Mouse (Mus musculus): Measurements from ENCODE around the gene Cog6. TPM values are rescaled to one million over a fixed set of nuclear protein-coding genes. Genes with fewer than 3 reads are reported as not detected.

Cog6 gene
- total and polyA plus RNA-seq, 3 experiments = 15.6 to 25.8 (median 18.4) TPM

DNA sequence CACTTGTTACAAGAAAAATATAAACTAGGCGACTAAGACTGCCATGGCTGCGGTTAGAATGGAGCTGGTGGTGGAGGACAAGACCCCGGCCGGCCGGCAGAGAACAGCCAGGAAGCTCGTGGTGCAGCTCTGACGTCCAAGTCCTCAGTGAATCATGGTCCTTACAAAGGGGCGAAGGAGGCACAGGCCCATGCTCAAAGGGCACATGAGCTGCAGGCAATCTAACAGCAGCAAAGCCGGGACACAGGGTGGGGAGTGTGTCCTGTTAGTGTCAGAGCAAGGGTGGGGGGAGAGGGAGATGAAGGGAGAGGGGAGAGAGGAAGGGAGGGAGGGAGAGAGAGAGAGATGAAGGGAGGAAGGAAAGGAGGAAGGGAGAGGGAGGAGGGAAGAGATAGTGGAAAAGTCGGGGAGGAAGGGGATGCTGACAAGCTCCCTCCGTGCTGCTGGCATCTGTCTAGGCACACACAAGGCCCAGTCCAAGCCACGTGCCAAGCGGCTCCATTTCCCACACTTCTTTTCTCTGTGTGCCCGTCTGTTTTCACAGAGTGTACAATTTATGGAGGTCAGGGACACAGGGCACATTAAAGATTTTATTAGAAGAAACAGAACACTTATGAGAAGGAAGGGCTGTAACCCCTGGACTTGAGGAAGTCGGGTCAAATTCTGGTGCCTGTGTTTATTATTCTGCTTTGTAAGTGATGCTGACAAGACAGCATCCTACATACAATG, 17.9 kb downstream of the Cog6 start:
- dilution Hi-C loops (cut with MboI; ENCODE audit: extremely low pct_ligation_motif_present, extremely low pct_unique_long_range_greater_than_20kb, low sequenced_read_pairs) = no loop called here
- no peak overlapping the region for H3K9ac ChIP-seq (ENCODE audit: insufficient read depth, low read depth)
- no peaks in the 10 kb centered on the region for H3K27me3 ChIP-seq (replicated peaks)
- no peak overlapping the region for H3K4me3 ChIP-seq (replicated peaks in 1 of 3; ENCODE audit: low read depth in 2 of 3, low read length in 2 of 3, poor library complexity in 1 of 3)
- H3K27ac ChIP-seq (ENCODE audit: insufficient read depth, low read depth) = no peak overlapping the region
- in situ Hi-C loops (cut with MboI; ENCODE audit: low pct_ligation_motif_present, low pct_unique_long_range_greater_than_20kb, low sequenced_read_pairs) = no loop called here
- H3K79me2 ChIP-seq (replicated peaks; ENCODE audit: control insufficient read depth, extremely low read depth, insufficient read depth, poor library complexity, severe bottlenecking) = no peaks in the 10 kb centered on the region
- H3K4me2 ChIP-seq (ENCODE audit: insufficient read depth, low read depth, poor library complexity, severe bottlenecking) = no peak overlapping the region
- TF ChIP-seq MEF2A (IDR thresholded peaks at IDR 0.05; ENCODE audit: borderline replicate concordance, low read depth, low read length) = no peak
- no peak for TF ChIP-seq MYC (IDR thresholded peaks at IDR 0.05; ENCODE audit: low read depth, low read length)
- TF ChIP-seq MAX (IDR thresholded peaks at IDR 0.05; ENCODE audit: low read length) = no peak
- no peak for TF ChIP-seq KAT2A (IDR thresholded peaks at IDR 0.05; ENCODE audit: insufficient replicate concordance, low read length)
- no peak for TF ChIP-seq RAD21 (IDR thresholded peaks at IDR 0.05; ENCODE audit: low read depth, low read length)
- no peak for TF ChIP-seq ZKSCAN1 (IDR thresholded peaks at IDR 0.05; ENCODE audit: borderline replicate concordance, low read depth, low read length)
- TF ChIP-seq UBTF (IDR thresholded peaks at IDR 0.05; ENCODE audit: low read depth, low read length) = no peak
- no peak for TF ChIP-seq EP300 (IDR thresholded peaks at IDR 0.05; ENCODE audit: low read length)
- TF ChIP-seq NRF1 (IDR thresholded peaks at IDR 0.05; ENCODE audit: low read depth, low read length) = no peak
- TF ChIP-seq ELF1 (IDR thresholded peaks at IDR 0.05; ENCODE audit: low read depth, low read length) = no peak
- no peak for TF ChIP-seq USF1 (IDR thresholded peaks at IDR 0.05; ENCODE audit: low read depth, low read length)
- no peak for TF ChIP-seq CTCF (conservative IDR thresholded peaks at IDR 0.05 in 1 of 2, IDR thresholded peaks at IDR 0.05 in 1 of 2; ENCODE audit: low read depth in 2 of 2, low read length in 2 of 2)
- no peak for TF ChIP-seq TBP (conservative IDR thresholded peaks at IDR 0.05; ENCODE audit: low read depth, low read length)
- TF ChIP-seq MAFK (IDR thresholded peaks at IDR 0.05; ENCODE audit: insufficient replicate concordance, low read length) = no peak
- TF ChIP-seq GABPA (IDR thresholded peaks at IDR 0.05; ENCODE audit: insufficient replicate concordance, low read depth, low read length) = no peak
- TF ChIP-seq IRF4 (IDR thresholded peaks at IDR 0.05; ENCODE audit: low read depth, low read length) = no peak
- H3K4me1 ChIP-seq (ENCODE audit: control insufficient read depth in 1 of 2, insufficient read depth in 2 of 2) = no peaks in the 10 kb centered on the region
- H3K36me3 ChIP-seq (replicated peaks in 1 of 2; ENCODE audit: control insufficient read depth in 1 of 2, insufficient read depth in 1 of 2, low read length in 1 of 2) = peaks cover 43 to 74% of the 10 kb centered on the region in 2 experiments
- DNase-seq (ENCODE audit: extremely low read depth) = no peak
- H3K9me3 ChIP-seq (replicated peaks; ENCODE audit: low read length) = no peaks in the 10 kb centered on the region

DNA sequence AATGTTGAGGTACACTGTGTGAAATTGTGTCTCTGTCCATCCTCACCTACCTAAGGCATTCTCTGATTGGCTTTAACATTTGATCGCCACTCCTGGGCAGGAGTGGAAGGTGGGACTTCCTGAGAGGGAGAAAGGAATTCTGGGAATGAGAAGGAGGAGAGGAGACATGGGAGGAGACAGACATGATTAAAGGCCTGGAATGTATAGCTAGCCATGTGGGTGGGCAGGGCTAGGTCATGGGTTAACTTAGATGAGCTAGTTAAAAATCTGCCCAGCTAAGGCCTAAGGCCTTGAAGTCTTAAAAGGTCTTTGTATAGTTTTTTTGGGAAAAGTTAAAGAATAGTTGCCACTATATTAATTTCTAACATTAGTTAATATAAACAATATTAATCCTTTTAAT, 19.7 kb downstream of the Cog6 start:
- Histone ChIP-seq H3K4me3 (replicated peaks in 1 of 3; ENCODE audit: low read depth in 2 of 3, low read length in 2 of 3, poor library complexity in 1 of 3) (no peak overlapping the region), H3K79me2 (replicated peaks; ENCODE audit: control insufficient read depth, extremely low read depth, insufficient read depth, poor library complexity, severe bottlenecking) (no peaks in the 10 kb centered on the region), H3K36me3 (replicated peaks in 1 of 2; ENCODE audit: control insufficient read depth in 1 of 2, insufficient read depth in 1 of 2, low read length in 1 of 2) (peaks cover 55 to 79% of the 10 kb centered on the region in 2 experiments), H3K27ac (ENCODE audit: insufficient read depth, low read depth) (no peak overlapping the region), H3K9me3 (replicated peaks; ENCODE audit: low read length) (no peaks in the 10 kb centered on the region), H3K4me2 (ENCODE audit: insufficient read depth, low read depth, poor library complexity, severe bottlenecking) (no peak overlapping the region), H3K27me3 (replicated peaks) (no peaks in the 10 kb centered on the region), H3K4me1 (ENCODE audit: control insufficient read depth in 1 of 2, insufficient read depth in 2 of 2) (no peaks in the 10 kb centered on the region), H3K9ac (ENCODE audit: insufficient read depth, low read depth) (no peak overlapping the region)
- TF ChIP-seq MAX (IDR thresholded peaks at IDR 0.05; ENCODE audit: low read length) (no peak), IRF4 (IDR thresholded peaks at IDR 0.05; ENCODE audit: low read depth, low read length) (no peak), HCFC1 (IDR thresholded peaks at IDR 0.05; ENCODE audit: low read depth, low read length) (no peak), PAX5 (IDR thresholded peaks at IDR 0.05; ENCODE audit: low read length) (no peak), JUN (IDR thresholded peaks at IDR 0.05; ENCODE audit: insufficient read depth, low read depth, low read length) (no peak)
- dilution Hi-C loops (cut with MboI; ENCODE audit: extremely low pct_ligation_motif_present, extremely low pct_unique_long_range_greater_than_20kb, low sequenced_read_pairs) = no loop called here
- no peak for DNase-seq (ENCODE audit: extremely low read depth)
- in situ Hi-C loops (cut with MboI; ENCODE audit: low pct_ligation_motif_present, low pct_unique_long_range_greater_than_20kb, low sequenced_read_pairs) = no loop called here

Measured in CH12.LX (cell line).